Mouse (Mus musculus) MEL (cell line): ENCODE measurements around the gene Usp42. TPM values are rescaled to one million over a fixed set of nuclear protein-coding genes. Genes with fewer than 3 reads are reported as not detected.

Experiments
- DNase-seq: peaks from one replicate; pipeline ENCODE4 v3.0.0; 2011; ENCODE audit warnings: low read depth, low spot score
- H3K27ac ChIP-seq: 2 replicates; pipeline ENCODE4 v1.5.1; 2012; ENCODE audit warnings: low read depth, mild to moderate bottlenecking, control low read depth, low read length, moderate library complexity; ENCODE audit not compliant: control insufficient read depth
- H3K27me3 ChIP-seq, 2 experiments: fragments of 150-350 bp in 1 of 2; sonication (generic) in 1 of 2; 2 replicates each; pipeline ENCODE4 v1.6.1; 2012; ENCODE audit warnings: low read length in 2 of 2, mild to moderate bottlenecking in 2 of 2, improper control_type of control experiment in 1 of 2, moderate library complexity in 1 of 2; ENCODE audit not compliant: insufficient read depth in 2 of 2, control insufficient read depth in 1 of 2
- H3K36me3 ChIP-seq, 2 experiments: 2 replicates each; pipeline ENCODE4 v1.6.1; 2012 to 2014; ENCODE audit warnings: low read length in 2 of 2, improper control_type of control experiment in 1 of 2, inconsistent platforms in 1 of 2, mild to moderate bottlenecking in 1 of 2; ENCODE audit not compliant: insufficient read depth in 2 of 2, control insufficient read depth in 1 of 2
- H3K4me1 ChIP-seq, 2 experiments: fragments of 150-350 bp in 1 of 2; sonication (generic) in 1 of 2; 2 replicates each; pipeline ENCODE4 v1.6.1; 2012; ENCODE audit warnings: low read length in 2 of 2, improper control_type of control experiment in 1 of 2, mild to moderate bottlenecking in 1 of 2; ENCODE audit not compliant: insufficient read depth in 2 of 2, control insufficient read depth in 1 of 2
- H3K4me3 ChIP-seq, 2 experiments: fragments of 150-350 bp in 1 of 2; sonication (generic) in 1 of 2; 2 replicates each; pipeline ENCODE4 v1.5.1; 2012; ENCODE audit warnings: low read depth in 2 of 2, low read length in 2 of 2, mild to moderate bottlenecking in 2 of 2, moderate library complexity in 2 of 2, control low read depth in 1 of 2, improper control_type of control experiment in 1 of 2; ENCODE audit not compliant: control insufficient read depth in 1 of 2, insufficient read depth in 1 of 2
- H3K79me2 ChIP-seq: 2 replicates; pipeline ENCODE4 v1.6.1; 2012; ENCODE audit warnings: mild to moderate bottlenecking, low read length, moderate library complexity; ENCODE audit not compliant: control insufficient read depth, poor library complexity, insufficient read depth
- H3K9ac ChIP-seq: 2 replicates; pipeline ENCODE4 v1.6.1; 2012; ENCODE audit warnings: low read depth, mild to moderate bottlenecking, control low read depth, low read length, moderate library complexity; ENCODE audit not compliant: control insufficient read depth, poor library complexity, severe bottlenecking
- H3K9me3 ChIP-seq: fragments of 150-350 bp; sonication (generic); replicated peaks from 2 replicates; pipeline ENCODE4 v1.6.1; 2012; ENCODE audit warnings: mild to moderate bottlenecking, low read length, improper control_type of control experiment, moderate library complexity; ENCODE audit not compliant: insufficient read depth
- BHLHE40 ChIP-seq: IDR thresholded peaks from 2 replicates; pipeline ENCODE4 v1.6.1; 2012; ENCODE audit warnings: low read depth, mild to moderate bottlenecking, inconsistent platforms, low read length, improper control_type of control experiment, borderline replicate concordance
- CHD2 ChIP-seq: IDR thresholded peaks from 2 replicates; pipeline ENCODE4 v1.6.1; 2011; ENCODE audit warnings: low read length, improper control_type of control experiment
- CTCF ChIP-seq, 3 experiments: IDR thresholded peaks in 2 of 3; conservative IDR thresholded peaks in 1 of 3; 2 replicates each; pipeline ENCODE4 v1.5.1; 2011 to 2012; ENCODE audit warnings: low read length in 3 of 3, low read depth in 2 of 3, mild to moderate bottlenecking in 2 of 3, improper control_type of control experiment in 1 of 3, inconsistent platforms in 1 of 3, mixed read lengths in 1 of 3, moderate library complexity in 1 of 3; ENCODE audit not compliant: control insufficient read depth in 1 of 3, insufficient read depth in 1 of 3, poor library complexity in 1 of 3, severe bottlenecking in 1 of 3
- ELF1 ChIP-seq: IDR thresholded peaks from 2 replicates; pipeline ENCODE4 v1.6.1; 2014; ENCODE audit warnings: low read depth, mild to moderate bottlenecking, inconsistent platforms, low read length, improper control_type of control experiment, moderate library complexity
- ETS1 ChIP-seq: IDR thresholded peaks from 2 replicates; pipeline ENCODE4 v1.6.1; 2012; ENCODE audit warnings: low read depth, mild to moderate bottlenecking, inconsistent platforms, low read length, improper control_type of control experiment, moderate library complexity
- GABPA ChIP-seq: IDR thresholded peaks from 2 replicates; pipeline ENCODE4 v1.6.1; 2012; ENCODE audit warnings: low read depth, mild to moderate bottlenecking, inconsistent platforms, low read length, improper control_type of control experiment, moderate library complexity
- HCFC1 ChIP-seq: IDR thresholded peaks from 2 replicates; pipeline ENCODE4 v1.6.1; 2012; ENCODE audit warnings: low read depth, mild to moderate bottlenecking, inconsistent platforms, low read length, improper control_type of control experiment, moderate library complexity
- KAT2A ChIP-seq: conservative IDR thresholded peaks from 2 replicates; pipeline ENCODE4 v1.6.1; 2012; ENCODE audit warnings: low read depth, low read length, improper control_type of control experiment, inconsistent platforms
- MAZ ChIP-seq: IDR thresholded peaks from 2 replicates; pipeline ENCODE4 v1.6.1; 2012; ENCODE audit warnings: low read depth, mild to moderate bottlenecking, inconsistent platforms, low read length, improper control_type of control experiment
- MYB ChIP-seq: IDR thresholded peaks from 2 replicates; pipeline ENCODE4 v1.6.1; 2011; ENCODE audit warnings: mild to moderate bottlenecking, low read depth, low read length, improper control_type of control experiment
- RAD21 ChIP-seq: IDR thresholded peaks from 2 replicates; pipeline ENCODE4 v1.6.1; 2011; ENCODE audit warnings: mild to moderate bottlenecking, low read depth, low read length, improper control_type of control experiment
- SIN3A ChIP-seq: IDR thresholded peaks from 2 replicates; pipeline ENCODE4 v1.6.1; 2012; ENCODE audit warnings: low read length, improper control_type of control experiment, inconsistent platforms
- SMC3 ChIP-seq: IDR thresholded peaks from 2 replicates; pipeline ENCODE4 v1.6.1; 2011; ENCODE audit warnings: low read depth, low read length, improper control_type of control experiment
- TBP ChIP-seq: IDR thresholded peaks from 2 replicates; pipeline ENCODE4 v1.8.0; 2011; ENCODE audit warnings: low read depth, low read length, improper control_type of control experiment
- ZC3H11A ChIP-seq: IDR thresholded peaks from 2 replicates; pipeline ENCODE4 v1.6.1; 2012; ENCODE audit warnings: low read depth, mild to moderate bottlenecking, inconsistent platforms, low read length, improper control_type of control experiment
- ZKSCAN1 ChIP-seq: IDR thresholded peaks from 2 replicates; pipeline ENCODE4 v1.6.1; 2012; ENCODE audit warnings: low read depth, mild to moderate bottlenecking, inconsistent platforms, low read length, improper control_type of control experiment, moderate library complexity
- polyA plus RNA-seq, 2 experiments: library from polyadenylated mRNA; stranded (reverse) in 1 of 2; unstranded in 1 of 2; fragments of >175 nt in 1 of 2; fragments of >200 nt in 1 of 2; gene quantifications; 2 replicates each; pipeline versions ENCODE4 v1.2.1 to v1.2.4; 2012; ENCODE audit warnings: low replicate concordance in 2 of 2, low read depth in 1 of 2; ENCODE audit not compliant: insufficient read length in 2 of 2, insufficient read depth in 1 of 2, missing spikeins in 1 of 2
- total RNA-seq: library from RNA; depleted of rRNA; stranded (reverse); fragments of 300-350 nt; gene quantifications from 2 replicates; pipeline ENCODE4 v1.2.3, GENCODE M21; 2012

Gene Usp42
- total and polyA plus RNA-seq, 3 experiments = 8.1 to 18.6 TPM; not detected in 1

GRCm38 (mm10) chr5:143712011-143712800 is 19.9 kb downstream of the Usp42 start:
- no peak overlapping the region for H3K4me3 ChIP-seq
- H3K4me1 ChIP-seq = no peaks in the 10 kb centered on the region
- TF ChIP-seq ZKSCAN1 = no peak
- TF ChIP-seq ELF1 = no peak
- TF ChIP-seq RAD21 = no peak
- no peak for TF ChIP-seq HCFC1
- TF ChIP-seq GABPA = no peak
- TF ChIP-seq MYB = no peak
- TF ChIP-seq CHD2 = no peak
- TF ChIP-seq ETS1 = no peak
- TF ChIP-seq TBP = no peak
- no peak for TF ChIP-seq MAZ
- no peak for DNase-seq
- peaks cover 0 to 3% of the 10 kb centered on the region in 2 experiments; a peak in 2 of 4 replicates for H3K36me3 ChIP-seq
- H3K9ac ChIP-seq = no peak overlapping the region
- no peak overlapping the region for H3K27ac ChIP-seq
- no peaks in the 10 kb centered on the region for H3K27me3 ChIP-seq
- H3K79me2 ChIP-seq = no peaks in the 10 kb centered on the region
- no peaks in the 10 kb centered on the region for H3K9me3 ChIP-seq

DNA sequence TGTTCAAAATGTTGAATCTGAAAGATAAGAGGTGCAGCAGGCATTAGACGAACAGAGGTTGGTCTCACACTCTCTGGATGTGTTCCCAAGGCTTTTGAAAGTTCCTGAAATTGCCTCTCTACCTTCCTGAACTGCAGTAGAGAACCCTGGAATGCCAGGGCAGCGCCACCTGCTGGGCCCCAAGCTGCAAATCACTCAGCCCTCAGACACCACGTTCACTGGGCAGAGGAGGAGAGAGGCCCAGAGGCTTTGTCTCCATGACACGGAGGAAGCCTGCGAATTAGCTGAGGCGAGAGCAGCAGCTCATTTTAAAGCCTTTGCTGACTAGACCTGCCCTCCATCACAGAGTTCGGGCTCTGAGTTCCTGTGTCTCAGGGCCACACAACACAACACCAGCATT is 20.8 kb downstream of the Usp42 start:
- DNase-seq = peak; percentile 68
- Histone ChIP-seq H3K27ac (no peak overlapping the region), H3K9ac (no peak overlapping the region), H3K79me2 (no peaks in the 10 kb centered on the region), H3K36me3 (peaks cover 3 to 5% of the 10 kb centered on the region in 2 experiments; a peak in 3 of 4 replicates), H3K9me3 (no peaks in the 10 kb centered on the region), H3K4me3 (no peak overlapping the region), H3K27me3 (no peaks in the 10 kb centered on the region), H3K4me1 (peaks cover 0 to 3% of the 10 kb centered on the region in 2 experiments; a peak in 1 of 4 replicates)
- TF ChIP-seq HCFC1 (0 out of 2 replicates have a peak, but pooled peaks have one; percentile 33), SIN3A (no peak), BHLHE40 (0 out of 2 replicates have a peak, but pooled peaks have one; percentile 33), SMC3 (peak; percentile 99), RAD21 (peak; percentile 75), ZC3H11A (peak; percentile 91), CTCF (IDR thresholded peaks at IDR 0.05 in 2 of 3, conservative IDR thresholded peaks at IDR 0.05 in 1 of 3; ENCODE audit: control insufficient read depth in 1 of 3, insufficient read depth in 1 of 3, low read depth in 2 of 3, low read length in 3 of 3, poor library complexity in 1 of 3, severe bottlenecking in 1 of 3) (peak; percentile 88 to 94 (median 92)), ELF1 (no peak), KAT2A (no peak)
